Mouse (Mus musculus) adrenal gland, postnatal 25 days (tissue): ENCODE measurements at regions not wholly inside any gene's neighbourhood (a gene's known extent, or its start where the extent isn't known, plus 50 kb on each side); places are given as distances from the start of the nearest gene placed in this dataset.

Source experiments
- DNase-seq: peaks from one replicate; pipeline ENCODE4 v3.0.0; 2021; ENCODE audit warnings: mixed read lengths

DNA sequence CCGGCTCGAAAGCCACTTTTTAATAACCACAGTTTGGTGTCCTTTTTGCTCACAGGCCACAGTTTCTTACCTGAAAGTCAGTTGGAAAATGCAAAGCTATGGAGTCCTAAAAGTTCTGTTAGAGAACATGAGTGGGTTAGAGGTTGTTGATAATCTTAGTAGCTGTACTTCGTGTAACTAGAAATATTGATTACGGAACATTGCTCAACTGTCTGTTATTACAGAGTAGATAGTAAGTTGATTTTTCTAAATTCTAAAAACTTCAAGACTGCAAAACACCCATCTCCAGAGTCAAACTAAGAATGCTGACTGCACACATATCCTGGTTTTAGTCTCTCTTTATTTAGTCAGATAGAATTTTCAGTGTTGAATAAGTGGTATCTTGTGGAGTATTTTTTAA is 111.0 kb downstream of the Slc38a4 start:
- no peak for DNase-seq

DNA sequence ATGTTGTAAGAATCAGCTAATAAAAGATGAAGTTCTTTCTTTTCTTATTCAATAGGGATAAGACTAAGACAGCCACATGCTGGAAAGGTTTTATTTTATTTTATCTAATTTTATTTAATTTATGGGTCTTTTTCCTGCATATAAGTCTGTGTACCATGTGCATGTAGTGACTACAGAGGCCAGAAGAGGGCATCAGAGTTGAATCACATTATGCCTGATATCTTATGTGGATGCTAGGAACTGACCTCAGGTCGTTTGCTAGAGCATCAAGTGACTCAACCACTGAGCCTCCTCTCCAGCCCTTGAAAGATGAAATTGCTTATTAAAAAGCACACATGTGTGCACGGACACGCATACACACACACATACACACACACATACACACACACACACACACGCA is 113.1 kb downstream of the Slc38a4 start:
- DNase-seq: no peak

DNA sequence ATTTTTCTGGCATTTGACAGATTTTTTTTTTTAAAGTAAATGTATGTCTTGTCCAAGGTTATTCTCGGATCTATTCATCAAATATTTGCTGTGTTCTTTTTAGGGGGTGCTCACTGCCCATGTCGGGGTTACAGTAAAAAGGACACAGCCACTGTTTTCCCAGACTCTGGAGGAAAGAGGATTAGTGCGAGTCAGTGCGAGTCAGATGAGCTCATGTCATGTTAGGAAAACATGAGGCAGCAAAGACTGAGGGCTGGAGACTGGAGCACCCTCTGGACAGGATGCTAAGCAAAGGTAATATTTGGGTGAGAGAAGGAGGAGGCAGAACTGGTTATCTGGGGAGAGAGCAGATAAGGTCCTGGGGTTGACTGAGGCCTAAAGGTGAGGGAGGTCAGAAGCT is 117.3 kb downstream of the Slc38a4 start:
- no peak for DNase-seq

DNA sequence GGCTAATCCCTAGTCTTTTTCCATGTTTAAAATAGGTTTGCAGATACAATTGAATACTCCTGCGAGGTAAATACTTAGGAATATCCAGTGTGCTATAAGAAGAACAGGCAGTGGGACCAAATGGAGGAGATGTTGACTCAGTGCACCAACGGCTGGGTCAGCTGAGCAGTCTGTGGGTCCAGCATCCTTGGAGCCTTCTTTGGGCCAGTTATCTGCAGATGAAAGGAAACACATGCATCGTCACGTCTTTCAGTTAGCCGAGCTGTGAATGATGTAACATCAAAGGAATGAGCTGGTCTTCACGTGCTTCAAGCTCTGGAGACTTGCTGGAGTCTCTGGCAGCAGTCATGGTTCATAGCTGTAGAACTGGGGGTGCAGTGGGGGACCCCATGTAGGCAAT is 118.1 kb downstream of the Slc38a4 start:
- DNase-seq: no peak

DNA sequence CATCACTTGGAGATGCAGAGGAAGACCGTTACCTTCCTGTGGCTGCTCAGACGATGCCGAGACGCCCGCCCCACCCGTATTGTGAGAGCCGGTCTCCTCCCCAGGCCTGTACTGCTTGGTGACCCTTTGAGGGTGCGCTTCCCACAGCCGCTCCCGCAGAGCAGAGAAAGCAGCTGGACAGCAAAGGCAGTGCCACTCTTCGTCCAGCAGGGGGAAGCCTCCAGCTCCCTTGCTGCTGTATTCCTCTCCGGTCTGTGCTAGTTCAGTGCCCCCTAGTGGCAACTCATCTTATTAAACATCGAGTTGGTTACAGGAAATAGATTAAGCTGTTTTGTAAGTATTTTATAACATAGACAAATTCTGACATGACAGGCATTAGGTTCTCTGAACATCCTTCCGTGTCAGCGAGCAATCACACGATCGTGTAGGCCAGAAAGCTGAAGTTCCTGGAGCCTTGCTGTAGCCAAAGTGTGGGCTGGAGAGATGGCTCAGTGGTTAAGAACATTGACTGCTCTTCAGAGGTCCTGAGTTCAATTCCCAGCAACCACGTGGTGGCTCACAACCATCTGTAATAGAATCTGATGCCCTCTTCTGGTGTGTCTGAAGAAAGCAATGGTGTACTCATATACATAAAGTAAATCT is 118.9 kb downstream of the Slc38a4 start:
- peak; percentile 75 for DNase-seq

DNA sequence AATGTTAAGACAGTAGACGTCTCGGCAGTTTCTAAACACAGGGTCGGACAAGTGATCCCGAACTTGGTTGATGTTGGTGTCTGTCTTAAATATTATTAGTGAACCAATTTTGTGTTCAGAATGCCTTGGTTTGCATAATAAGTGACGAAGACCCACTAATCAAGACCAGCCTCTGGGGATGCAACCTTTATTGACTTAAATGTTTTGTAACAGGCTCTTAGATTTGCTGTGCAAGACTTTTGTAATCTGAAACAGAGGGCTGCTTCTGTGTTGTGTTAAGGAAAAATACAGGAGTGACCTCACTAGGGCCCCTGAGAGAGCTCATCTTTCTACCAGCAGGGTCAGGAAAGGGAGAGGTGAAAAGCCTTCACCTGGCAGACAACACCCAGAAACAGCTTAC is 119.5 kb downstream of the Slc38a4 start:
- no peak for DNase-seq

DNA sequence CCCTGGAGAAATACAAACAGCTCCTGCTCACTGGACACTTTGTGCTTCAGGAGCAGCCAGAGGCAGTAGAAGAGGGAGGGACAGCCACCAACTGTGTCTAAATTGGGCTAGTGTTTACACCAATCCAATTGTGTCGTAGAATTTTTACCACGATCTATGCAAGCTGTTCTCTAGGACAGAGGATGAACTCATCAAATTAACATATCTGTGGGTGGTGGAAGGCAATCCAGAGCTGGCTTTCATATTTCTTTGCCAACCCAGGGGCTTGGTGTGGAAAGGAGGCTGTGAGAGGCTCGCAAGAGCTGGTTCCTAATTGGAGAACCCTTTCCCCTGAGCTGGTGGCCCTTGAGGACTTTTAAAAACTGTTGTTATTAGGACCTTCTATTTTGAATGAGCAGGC is 122.3 kb downstream of the Slc38a4 start:
- DNase-seq: no peak

DNA sequence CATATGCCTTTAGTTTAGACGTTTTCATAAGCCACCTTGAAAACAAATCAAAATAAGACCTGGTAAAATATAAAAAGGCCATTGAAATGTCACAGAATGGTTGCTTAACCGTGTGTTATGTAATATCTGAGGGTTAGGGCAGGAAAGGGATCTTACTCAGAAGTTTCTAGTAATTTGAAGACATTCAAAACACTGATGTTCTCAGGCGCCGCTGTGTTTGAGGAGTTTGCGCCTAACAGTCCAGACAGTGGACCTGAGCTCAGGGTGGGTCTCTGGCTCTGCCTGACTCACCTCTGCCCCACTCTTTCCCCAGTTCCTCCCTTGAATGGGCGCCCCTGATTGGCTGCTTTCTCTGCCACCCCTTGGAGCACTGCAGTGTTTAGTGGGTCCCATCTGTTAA is 125.2 kb downstream of the Slc38a4 start:
- no peak for DNase-seq

DNA sequence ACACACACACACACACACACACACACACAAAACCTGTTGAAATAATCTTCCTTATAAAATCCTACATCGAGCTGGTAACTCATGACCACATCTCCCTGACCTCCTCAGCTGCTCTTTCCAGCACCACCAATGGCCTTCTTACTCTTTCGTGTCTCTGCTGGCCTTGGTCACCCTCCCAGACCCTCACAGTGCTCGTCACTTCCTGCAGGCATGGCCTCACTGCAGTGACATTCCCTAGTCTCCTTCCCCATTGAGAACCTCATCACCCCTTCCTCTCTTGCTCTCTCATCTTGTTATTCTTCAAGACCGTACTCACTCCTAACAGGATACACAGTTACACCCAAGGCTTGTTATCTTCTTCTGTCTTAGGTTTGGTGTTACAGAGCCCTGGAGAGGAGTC is 126.0 kb downstream of the Slc38a4 start:
- no peak for DNase-seq

DNA sequence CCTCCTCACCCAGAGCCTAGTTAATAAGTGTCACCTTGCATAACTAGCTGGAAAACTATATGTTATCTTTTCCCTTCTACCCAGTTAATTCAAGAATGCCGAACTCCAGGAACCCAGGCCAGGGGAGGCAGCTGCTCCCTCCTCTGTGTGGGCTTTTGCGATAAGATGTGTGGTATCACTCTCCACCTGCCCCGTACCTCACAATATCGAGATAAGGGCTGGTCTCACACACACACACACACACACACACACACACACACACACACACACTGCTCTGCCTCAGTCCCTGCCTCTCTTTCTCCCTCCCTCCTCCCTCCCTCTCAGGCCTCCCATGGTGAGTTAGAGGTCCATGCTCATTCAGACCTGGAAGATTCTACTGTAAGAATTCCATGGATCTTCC is 127.1 kb downstream of the Slc38a4 start:
- DNase-seq: no peak

DNA sequence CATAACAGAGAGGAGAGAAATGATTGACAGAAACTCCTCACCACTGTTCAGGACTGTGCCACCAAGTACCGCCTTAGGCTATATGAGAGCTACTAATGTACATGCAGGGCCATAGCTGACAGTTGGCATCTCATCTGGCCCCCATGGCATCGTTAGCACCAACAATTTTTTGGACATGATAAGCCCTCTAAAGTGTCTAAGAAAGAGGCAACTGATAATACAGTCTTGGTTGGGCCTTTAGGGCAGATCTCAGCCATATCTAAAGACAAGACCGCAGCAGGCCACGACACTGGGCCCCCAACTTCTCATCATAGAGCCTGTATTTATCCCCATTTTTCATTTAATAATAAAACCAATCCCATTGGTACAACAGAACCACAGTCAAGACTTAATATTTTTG is 128.1 kb downstream of the Slc38a4 start:
- DNase-seq: no peak

DNA sequence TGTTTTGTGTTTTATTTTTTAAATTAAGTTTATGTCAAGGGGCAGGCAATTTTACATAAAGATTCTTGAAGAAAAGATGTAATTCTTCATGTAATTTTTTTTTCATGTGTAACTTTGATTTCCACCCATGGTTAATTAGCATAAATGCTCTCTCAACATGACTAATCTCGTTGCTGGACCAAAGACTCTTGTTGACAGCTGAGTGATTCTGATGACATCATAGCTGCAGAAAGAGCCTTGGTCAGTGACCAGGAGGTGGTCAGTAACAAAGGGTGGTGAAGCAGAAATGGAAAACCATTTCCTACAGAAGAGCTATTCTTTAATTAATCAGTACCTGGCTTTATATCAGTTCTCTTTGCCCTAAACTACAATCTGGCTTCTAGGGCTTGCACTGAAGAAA is 129.1 kb downstream of the Slc38a4 start:
- no peak for DNase-seq

DNA sequence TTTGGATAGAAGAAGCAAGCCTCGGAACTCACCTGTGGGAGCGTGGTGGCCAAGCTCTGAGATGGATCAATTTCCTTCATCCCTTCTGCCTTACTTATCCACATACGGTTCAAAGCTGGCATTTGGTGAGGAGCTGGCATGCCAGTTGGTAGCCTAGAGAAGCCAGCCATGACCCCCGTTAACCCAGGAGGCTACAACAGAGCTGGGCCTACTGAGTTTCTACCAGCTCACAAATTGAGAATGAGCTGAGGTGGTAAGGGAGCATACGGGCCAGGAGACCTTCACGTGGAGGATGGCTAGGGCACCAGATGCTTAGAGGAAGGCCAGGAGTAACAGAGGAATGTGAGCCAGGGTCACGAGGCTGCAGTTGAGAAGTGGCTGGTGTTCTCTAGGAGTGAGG is 139.2 kb downstream of the Slc38a4 start:
- no peak for DNase-seq

DNA sequence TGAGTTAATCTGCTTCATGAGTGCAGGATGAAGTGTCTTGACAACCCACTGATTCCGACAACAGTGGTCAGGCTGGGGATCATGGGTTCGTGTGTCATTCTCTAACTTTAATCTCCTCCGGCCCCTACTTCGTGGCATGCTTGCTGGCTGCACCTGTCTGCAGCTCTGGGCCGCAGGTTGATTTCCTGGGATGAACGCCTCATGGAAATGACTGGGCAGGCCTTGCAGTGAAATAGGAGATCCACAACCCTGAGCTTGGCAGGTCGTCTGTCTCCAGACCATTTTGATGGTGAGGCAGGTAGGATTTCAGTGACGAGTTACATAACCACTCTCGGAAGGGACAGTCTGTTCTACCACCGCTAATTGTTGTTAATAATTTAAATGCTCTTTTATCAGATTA is 140.2 kb downstream of the Slc38a4 start:
- DNase-seq: no peak

DNA sequence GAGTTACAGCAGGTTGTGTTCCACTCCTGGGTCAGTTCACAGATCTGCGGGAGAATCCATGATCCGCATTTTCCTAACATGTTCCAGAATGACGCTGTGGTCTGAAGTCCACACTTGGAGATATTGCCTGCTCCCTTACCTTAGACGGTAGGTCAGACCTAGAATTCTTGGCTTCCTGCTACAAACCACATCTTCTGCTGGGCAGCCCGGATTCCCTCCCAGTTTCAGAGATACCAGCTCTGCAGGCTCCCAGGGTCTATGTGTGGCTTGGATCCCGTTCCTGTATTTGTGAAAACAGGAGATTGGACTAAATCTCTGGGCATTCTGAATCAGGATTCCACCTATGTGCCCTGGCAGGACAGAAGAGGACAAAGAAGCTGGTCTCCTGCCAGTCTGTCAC is 140.8 kb downstream of the Slc38a4 start:
- DNase-seq: no peak

DNA sequence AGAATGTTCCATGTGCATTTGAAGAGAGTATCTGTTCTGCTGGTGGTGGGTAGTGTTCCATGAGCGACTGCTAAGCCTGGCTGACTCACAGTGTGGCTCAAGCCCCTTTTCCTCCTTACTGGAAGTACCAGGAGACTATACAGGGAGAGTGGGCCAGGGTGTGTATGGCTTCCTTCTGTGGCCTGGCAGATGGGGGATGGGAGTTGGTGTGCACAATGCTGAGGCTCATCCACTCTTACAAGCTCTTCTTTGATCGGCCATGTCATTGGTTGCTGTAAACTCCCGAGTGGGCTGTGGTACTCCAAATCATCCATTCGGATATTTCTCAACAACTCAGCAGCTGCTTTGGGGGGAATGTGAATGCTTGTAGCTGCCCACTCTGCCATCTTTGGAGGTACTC is 150.2 kb downstream of the Slc38a4 start:
- DNase-seq: no peak

DNA sequence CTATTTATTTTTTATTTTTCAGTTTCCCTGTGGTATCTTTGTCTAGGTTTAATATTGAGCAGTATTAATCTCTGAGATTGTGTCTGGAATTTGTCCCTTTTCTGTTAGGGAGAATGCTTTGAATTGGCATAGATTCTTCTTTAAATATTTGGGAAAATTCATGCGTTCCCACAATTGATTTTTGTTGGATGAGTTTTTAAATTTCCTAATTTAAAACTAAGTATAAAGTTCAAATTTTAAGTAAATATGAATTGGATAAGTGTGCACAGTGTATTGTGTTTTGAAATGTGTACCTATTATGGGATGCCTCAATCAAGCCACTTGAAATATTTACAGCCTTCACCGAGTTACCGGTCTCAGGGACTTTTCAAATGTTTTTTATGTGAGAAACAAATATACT is 152.3 kb downstream of the Slc38a4 start:
- no peak for DNase-seq

DNA sequence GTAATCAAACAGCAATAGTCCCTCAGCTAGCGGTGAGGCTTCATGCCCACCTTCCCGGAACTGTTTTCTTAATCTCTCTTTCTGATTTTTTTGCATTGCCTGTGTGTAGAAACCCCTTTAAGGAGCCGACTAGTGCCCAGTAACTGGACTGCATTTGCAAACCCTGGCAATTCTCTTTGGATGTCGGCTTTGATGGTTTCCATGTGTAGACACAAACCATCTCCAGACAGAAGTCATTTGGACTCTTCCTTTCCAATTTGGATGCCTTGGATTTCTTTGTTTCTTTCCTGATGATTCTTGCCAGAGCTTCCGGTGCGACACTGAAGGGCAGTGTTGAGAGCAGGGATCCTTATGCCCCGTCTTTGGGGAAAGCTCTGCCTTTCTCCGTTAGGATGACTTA is 153.0 kb downstream of the Slc38a4 start:
- no peak for DNase-seq

DNA sequence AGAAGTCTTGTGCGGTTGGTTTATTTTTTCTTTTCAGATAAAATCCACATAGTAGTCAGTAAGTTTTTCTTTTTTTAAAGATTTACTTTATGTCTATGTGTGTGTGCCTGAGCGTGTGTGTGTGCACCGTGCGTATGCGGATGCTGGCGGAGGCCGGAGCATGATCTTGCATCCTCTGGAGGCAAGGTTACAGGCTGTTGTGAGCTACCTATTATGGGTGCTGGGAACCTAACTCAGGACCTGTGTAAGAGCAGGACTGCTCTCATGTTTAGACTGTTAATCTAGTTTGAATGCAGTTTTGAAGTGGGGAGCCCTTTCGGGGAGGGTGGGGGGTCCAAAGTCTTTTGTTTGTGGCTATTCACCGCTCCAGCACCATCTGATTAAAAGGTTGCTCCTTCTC is 154.1 kb downstream of the Slc38a4 start:
- DNase-seq: no peak

DNA sequence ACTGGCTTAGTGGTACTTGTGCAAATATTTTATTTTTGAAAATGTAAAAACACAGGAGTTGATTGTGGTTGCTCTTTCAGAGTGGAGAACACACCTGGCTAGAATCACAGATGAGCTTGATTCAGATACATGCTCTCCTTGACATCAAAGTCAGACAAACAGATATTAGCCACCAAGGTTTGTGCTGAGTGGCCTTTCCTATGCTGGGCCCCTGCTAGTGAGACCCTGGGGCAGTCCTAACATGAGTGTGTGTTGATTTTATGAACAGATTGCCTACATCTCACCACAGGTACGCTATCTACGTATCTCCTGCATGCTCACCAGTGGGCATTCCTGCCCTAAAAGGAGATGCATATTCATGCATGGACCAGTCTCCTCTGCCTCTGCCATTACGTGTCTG is 157.5 kb downstream of the Slc38a4 start:
- no peak for DNase-seq

DNA sequence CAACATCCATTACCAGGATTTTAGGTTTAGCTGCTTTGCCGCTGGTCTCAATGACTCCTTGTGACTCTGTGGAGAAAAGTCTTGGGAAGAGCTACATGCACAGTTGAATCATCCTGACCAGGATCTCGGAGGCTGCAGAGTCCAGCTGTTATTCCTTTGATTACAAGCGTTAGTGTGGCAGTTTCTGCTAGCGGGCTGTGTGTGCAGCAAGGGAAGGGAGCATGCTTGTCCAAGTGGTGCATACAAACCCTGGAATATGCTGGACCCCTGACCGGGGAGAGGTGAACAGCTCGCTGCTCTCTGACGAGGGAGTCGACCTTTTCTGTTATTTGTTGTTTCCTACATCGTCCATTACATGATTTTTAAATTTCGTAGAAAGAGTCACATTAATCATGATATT is 170.9 kb downstream of the Slc38a4 start:
- DNase-seq: no peak

DNA sequence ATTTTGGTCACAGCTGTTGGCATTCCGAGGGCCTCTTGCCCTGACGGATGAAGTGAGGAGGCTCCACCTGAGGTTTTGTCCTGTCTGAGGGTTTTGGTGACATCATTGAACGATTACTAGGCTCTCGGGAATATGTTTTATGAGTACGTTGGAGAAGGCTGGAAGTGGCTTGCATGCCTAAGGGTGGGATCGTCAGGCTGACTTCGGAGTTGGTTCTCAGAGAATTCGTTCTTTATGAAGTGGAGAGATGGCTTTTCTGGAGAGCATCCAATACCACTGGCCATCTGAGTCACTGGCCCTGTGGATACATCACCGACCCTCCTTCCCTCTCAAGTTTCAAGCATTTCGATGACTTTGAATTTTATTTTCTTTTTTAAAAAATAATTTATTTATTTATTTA is 172.0 kb downstream of the Slc38a4 start:
- no peak for DNase-seq

DNA sequence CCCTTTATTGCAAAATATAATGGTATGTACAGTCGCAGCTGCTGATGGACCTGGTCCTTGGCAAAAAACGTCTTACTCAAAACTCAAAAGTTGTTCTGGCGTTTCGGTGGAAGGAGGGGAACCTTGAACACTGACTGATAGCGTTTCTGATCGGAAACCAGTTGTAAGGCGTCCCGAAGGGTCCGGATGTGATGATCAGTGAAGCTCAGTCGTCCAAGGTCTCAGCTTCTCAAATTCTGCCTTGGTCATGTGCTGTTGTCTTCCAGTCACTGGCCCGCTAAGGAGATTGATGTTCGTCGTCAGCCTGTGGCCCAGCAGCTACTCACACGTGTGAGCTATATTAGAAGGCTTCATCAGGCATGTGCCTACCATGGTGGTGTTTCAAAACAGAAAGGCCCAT is 173.5 kb downstream of the Slc38a4 start:
- no peak for DNase-seq

DNA sequence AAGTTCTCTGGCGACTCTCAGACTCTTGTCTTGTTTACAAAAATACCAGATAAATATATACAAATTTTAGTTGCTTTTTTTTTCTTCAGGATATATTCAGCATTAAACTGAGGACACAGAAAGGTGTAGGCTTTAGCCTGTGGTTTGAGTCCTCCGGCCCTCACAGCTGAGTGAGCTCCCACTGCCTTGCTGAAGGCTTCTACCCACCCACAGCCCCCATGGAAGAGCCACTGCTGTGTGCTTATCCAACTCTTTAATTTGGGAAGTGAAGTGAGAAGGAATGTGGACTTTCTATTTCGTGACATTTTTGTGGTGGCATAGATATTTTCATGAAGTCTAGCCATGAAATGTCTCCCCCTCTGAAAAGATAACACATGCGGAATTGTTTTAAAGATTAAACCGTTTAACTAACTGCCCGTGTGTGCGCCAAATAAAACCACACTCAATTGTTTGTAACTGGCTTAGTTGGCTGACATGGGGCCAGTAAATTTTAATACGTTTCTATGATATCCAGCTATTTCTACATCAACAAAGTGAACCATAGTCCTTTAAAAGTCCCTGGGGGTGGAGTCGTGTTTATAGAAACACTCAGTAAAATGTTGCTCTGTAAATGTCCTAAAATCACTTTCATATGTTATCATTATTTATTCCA is 174.1 kb downstream of the Slc38a4 start:
- no peak for DNase-seq

DNA sequence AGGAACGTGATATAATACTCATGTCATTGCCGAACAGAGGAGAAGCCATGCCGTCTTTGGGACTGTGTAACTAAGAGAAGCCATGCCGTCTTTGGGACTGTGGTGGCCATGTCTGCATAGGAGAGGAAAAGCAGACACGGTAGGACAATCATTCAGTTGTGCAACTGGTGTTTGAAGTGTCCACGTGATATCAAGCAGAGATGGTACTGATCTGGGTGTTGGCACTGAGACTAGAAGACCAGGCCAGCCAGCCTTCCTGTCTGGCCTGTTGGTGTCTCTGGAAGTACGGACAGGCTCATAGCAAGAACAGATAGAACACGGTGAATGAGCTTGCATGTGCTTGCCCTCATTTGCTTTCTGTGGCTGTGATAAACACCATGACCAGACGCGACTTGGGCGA is 175.7 kb downstream of the Slc38a4 start:
- DNase-seq: no peak
